Mouse (Mus musculus) forebrain, embryonic 11.5 days (tissue): ENCODE measurements around the gene Ccdc12. TPM values are rescaled to one million over a fixed set of nuclear protein-coding genes. Genes with fewer than 3 reads are reported as not detected.

ENCODE experiments used
- ATAC-seq: fragments of 200-750 bp; cut with Nextera tagmentation; replicated peaks from 2 replicates; pipeline ENCODE4 v1.8.0; 2017; ENCODE audit warnings: moderate TSS enrichment; ENCODE audit not compliant: low FRiP score
- DNase-seq: peaks from one replicate; pipeline ENCODE4 v3.0.0-alpha.2; 2017; ENCODE audit warnings: low spot score
- H3K27ac ChIP-seq: fragments of 300-500 bp; sonication (generic); 2 replicates; pipeline ENCODE4 v1.5.1; 2014; ENCODE audit warnings: low read depth, low read length
- H3K27me3 ChIP-seq: fragments of 300-500 bp; sonication (generic); 2 replicates; pipeline ENCODE4 v1.6.1; 2014; ENCODE audit warnings: mild to moderate bottlenecking, low read length, mixed read lengths; ENCODE audit not compliant: control insufficient read depth, insufficient read depth
- H3K36me3 ChIP-seq: fragments of 300-500 bp; sonication (generic); 2 replicates; pipeline ENCODE4 v1.6.1; 2014; ENCODE audit warnings: mild to moderate bottlenecking, low read length, moderate library complexity, mixed read lengths; ENCODE audit not compliant: control insufficient read depth, insufficient read depth
- H3K4me1 ChIP-seq: fragments of 300-500 bp; sonication (generic); replicated peaks from 2 replicates; pipeline ENCODE4 v1.6.1; 2014; ENCODE audit warnings: low read length, mixed read lengths; ENCODE audit not compliant: control insufficient read depth, insufficient read depth
- H3K4me2 ChIP-seq: fragments of 300-500 bp; sonication (generic); 2 replicates; pipeline ENCODE4 v1.6.1; 2014; ENCODE audit warnings: low read depth, mild to moderate bottlenecking, low read length, moderate library complexity, mixed read lengths; ENCODE audit not compliant: severe bottlenecking
- H3K4me3 ChIP-seq: fragments of 300-500 bp; sonication (generic); 2 replicates; pipeline ENCODE4 v1.5.1; 2014; ENCODE audit warnings: low read depth, low read length
- H3K9ac ChIP-seq: fragments of 300-500 bp; sonication (generic); 2 replicates; pipeline ENCODE4 v1.6.1; 2014; ENCODE audit warnings: low read length
- H3K9me3 ChIP-seq: fragments of 300-500 bp; sonication (generic); 2 replicates; pipeline ENCODE4 v1.6.1; 2016; ENCODE audit warnings: low read length, mixed read lengths; ENCODE audit not compliant: control insufficient read depth
- WGBS: fragments of 180-500 bp; shearing (Covaris S2); extraction: QIAGEN DNeasy Blood & Tissue Kit; methylation state at CpG from one replicate; pipeline ENCODE4 v1.1.7; 2014; 5-methylcytosine and 5-hydroxymethylcytosine counted together
- polyA plus RNA-seq: library from polyadenylated mRNA; unstranded; fragments of >200 nt; fragmentation: Nextera tagmentation; extraction: Ambion mirVana; gene quantifications from 2 replicates; pipeline ENCODE4 v1.2.1, GENCODE M21; 2014

Ccdc12 gene
- polyA plus RNA-seq, 1 experiment from 2014 or later, result 149 TPM

DNA sequence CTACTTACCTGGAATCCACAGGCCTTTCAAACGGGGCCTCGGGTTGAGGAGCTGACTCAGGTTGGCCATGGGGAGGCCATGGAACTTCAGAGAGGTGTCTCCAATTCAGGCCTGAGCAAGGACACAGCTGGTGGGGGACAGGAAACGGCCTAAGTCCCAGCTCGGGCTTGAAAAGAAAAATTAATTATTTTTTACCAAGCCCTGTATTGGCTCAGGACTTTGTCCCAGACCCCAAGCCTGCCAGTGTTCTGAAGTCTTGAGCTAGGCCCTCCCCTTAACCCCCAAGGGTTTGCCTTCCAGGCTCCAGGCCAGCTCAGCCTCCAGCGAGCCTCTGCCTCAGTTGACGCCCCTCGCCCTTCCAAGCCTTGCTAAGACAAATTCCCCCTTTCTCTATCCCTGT, 90.7 kb downstream of the Ccdc12 start, which contains the start of gene Pth1r:
Gene Pth1r (minus strand): TSS at position 185 of the 400 bp plus-strand sequence.
- Histone ChIP-seq H3K27me3 (peaks cover 19% of the 10 kb centered on the region), H3K4me3 (no peak within 1 kb of the TSS), H3K36me3 (no peaks in the 10 kb centered on the region), H3K4me1 (peaks cover 1% of the 10 kb centered on the region; the same call in 1 of the 2 replicates), H3K4me2 (no peak within 1 kb of the TSS), H3K27ac (no peak within 1 kb of the TSS), H3K9ac (no peak within 1 kb of the TSS), H3K9me3 (no peaks in the 10 kb centered on the region)
- 59% methylated on average over 7 of the region's 7 CpGs for WGBS
- no peak for ATAC-seq
- no peak for DNase-seq

GRCm38 (mm10) chr9:110748451-110748850, 92.1 kb downstream of the Ccdc12 start:
- no peaks in the 10 kb centered on the region; the same call in 1 of the 2 replicates for H3K4me1 ChIP-seq
- peaks cover 16% of the 10 kb centered on the region for H3K27me3 ChIP-seq
- H3K36me3 ChIP-seq, result no peaks in the 10 kb centered on the region
- no peak overlapping the region for H3K4me2 ChIP-seq
- no peaks in the 10 kb centered on the region for H3K9me3 ChIP-seq
- no peak overlapping the region for H3K4me3 ChIP-seq
- 73% methylated on average over 2 of the region's 2 CpGs for WGBS
- H3K9ac ChIP-seq, result no peak overlapping the region
- no peak for ATAC-seq
- no peak overlapping the region for H3K27ac ChIP-seq
- DNase-seq, result no peak

- ATAC-seq (no peak), DNase-seq (no peak)
- H3K27ac ChIP-seq, result no peak overlapping the region
Observed at GRCm38 (mm10) chr9:110750404-110751187, 94.3 kb downstream of the Ccdc12 start.

DNA sequence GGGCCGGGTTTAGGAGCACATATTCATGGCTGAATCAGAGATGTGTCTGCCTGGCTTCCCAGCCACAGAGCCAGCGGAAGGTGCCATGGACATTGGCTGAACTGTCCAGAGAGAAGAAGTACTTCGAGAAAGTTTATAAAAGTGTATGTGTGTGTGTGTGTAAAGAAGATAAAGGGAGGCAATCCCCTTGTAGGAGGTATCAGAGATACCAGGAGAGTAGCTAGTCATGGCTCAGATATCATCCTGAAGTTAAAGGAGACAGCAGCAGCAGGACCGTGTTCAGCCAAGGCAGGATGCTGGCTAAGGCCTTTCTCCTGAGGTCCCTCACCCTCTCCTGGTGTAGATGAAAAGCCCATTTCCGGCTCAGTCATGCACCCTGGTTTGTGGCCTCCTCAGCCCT, 95.1 kb downstream of the Ccdc12 start:
- DNase-seq (no peak), ATAC-seq (no peak)
- Histone ChIP-seq H3K4me2 (no peak overlapping the region), H3K9ac (no peak overlapping the region), H3K4me3 (no peak overlapping the region), H3K4me1 (no peaks in the 10 kb centered on the region), H3K27ac (no peak overlapping the region), H3K9me3 (no peaks in the 10 kb centered on the region), H3K36me3 (no peaks in the 10 kb centered on the region), H3K27me3 (0 out of 2 replicates have a peak, but pooled peaks cover 2% of the 10 kb centered on the region)
- 78% methylated on average over 5 of the region's 5 CpGs for WGBS

More at GRCm38 (mm10) chr9:110750404-110751187, 94.3 kb downstream of the Ccdc12 start:
- whole genome bisulfite sequencing, result 47% methylated on average over 14 of the region's 14 CpGs
- Histone ChIP-seq H3K4me1 (no peaks in the 10 kb centered on the region), H3K9me3 (no peaks in the 10 kb centered on the region), H3K4me3 (no peak overlapping the region), H3K36me3 (no peaks in the 10 kb centered on the region), H3K4me2 (no peak overlapping the region), H3K27me3 (peaks cover 2% of the 10 kb centered on the region; the same call in 1 of the 2 replicates), H3K9ac (no peak overlapping the region)

DNA sequence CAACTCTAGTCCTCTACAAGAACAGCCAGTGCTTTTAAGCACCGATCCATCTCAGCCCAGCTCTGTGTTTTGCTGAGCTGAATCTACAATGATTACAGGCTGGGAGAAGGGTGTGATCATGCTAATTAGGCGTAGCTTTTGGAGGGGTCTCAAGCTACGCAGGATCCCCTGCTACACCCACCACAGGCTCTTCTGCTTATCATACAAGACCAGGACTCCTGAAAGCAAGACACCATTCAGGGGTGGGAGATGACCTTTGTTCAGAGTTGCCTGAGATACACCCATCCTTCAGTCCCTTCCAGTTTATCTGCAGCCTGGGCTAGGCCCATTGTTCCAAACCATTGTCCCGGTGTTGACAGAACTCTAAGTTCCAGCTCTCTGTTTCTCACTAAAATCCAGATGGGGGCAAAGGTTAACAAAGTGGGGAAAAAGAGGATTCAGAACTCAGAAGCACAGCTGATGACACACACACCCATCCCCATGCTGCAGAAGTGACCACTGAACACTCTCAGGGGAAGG, 96.7 kb downstream of the Ccdc12 start:
- DNase-seq (no peak), ATAC-seq (no peak)
- Histone ChIP-seq H3K27ac (no peak overlapping the region), H3K9ac (no peak overlapping the region), H3K9me3 (no peaks in the 10 kb centered on the region), H3K27me3 (no peaks in the 10 kb centered on the region), H3K4me1 (no peaks in the 10 kb centered on the region), H3K4me2 (no peak overlapping the region), H3K36me3 (no peaks in the 10 kb centered on the region), H3K4me3 (no peak overlapping the region)
- 74% methylated on average over 4 of the region's 4 CpGs for WGBS

DNA sequence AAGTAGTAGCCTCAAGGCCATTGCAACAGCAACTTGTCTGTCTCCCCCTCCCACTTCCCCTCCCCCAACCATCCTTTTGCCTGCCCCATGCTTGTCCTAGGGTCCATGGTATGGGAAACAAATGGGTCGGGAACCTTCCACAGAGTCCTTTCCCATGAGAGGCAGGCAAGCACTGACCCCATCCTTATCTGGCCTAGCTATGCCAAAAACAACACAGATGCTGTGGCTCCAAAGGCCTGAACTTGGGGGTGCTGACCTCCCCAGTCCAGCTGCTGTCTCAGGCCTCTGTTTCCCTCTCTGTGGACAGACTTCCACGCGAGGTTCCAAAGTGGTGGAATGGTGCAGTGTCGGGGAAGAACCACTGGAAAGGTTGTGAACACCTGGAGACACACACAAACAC, 97.5 kb downstream of the Ccdc12 start:
- Histone ChIP-seq H3K36me3 (no peaks in the 10 kb centered on the region), H3K27ac (no peak overlapping the region), H3K9me3 (no peaks in the 10 kb centered on the region), H3K9ac (no peak overlapping the region), H3K27me3 (no peaks in the 10 kb centered on the region), H3K4me3 (no peak overlapping the region), H3K4me2 (no peak overlapping the region), H3K4me1 (no peaks in the 10 kb centered on the region)
- WGBS, result 85% methylated on average over 4 of the region's 4 CpGs
- ATAC-seq (no peak), DNase-seq (no peak)

GRCm38 (mm10) chr9:110757816-110758215, 101.5 kb downstream of the Ccdc12 start:
- no peak overlapping the region for H3K4me3 ChIP-seq
- no peaks in the 10 kb centered on the region for H3K4me1 ChIP-seq
- H3K27me3 ChIP-seq, result no peaks in the 10 kb centered on the region
- DNase-seq (no peak), ATAC-seq (no peak)
- WGBS, result 86% methylated on average over 5 of the region's 5 CpGs
- no peaks in the 10 kb centered on the region for H3K36me3 ChIP-seq
- H3K27ac ChIP-seq, result no peak overlapping the region
- H3K9me3 ChIP-seq, result no peaks in the 10 kb centered on the region
- H3K9ac ChIP-seq, result no peak overlapping the region
- no peak overlapping the region for H3K4me2 ChIP-seq

GRCm38 (mm10) chr9:110758605-110759004, 102.3 kb downstream of the Ccdc12 start:
- 72% methylated on average over 8 of the region's 8 CpGs for WGBS
- no peak overlapping the region for H3K27ac ChIP-seq
- H3K4me1 ChIP-seq, result no peaks in the 10 kb centered on the region
- no peak overlapping the region for H3K4me3 ChIP-seq
- no peak for DNase-seq
- H3K9ac ChIP-seq, result no peak overlapping the region
- H3K9me3 ChIP-seq, result no peaks in the 10 kb centered on the region
- no peaks in the 10 kb centered on the region for H3K27me3 ChIP-seq
- H3K4me2 ChIP-seq, result no peak overlapping the region
- ATAC-seq, result no peak
- H3K36me3 ChIP-seq, result no peaks in the 10 kb centered on the region

DNA sequence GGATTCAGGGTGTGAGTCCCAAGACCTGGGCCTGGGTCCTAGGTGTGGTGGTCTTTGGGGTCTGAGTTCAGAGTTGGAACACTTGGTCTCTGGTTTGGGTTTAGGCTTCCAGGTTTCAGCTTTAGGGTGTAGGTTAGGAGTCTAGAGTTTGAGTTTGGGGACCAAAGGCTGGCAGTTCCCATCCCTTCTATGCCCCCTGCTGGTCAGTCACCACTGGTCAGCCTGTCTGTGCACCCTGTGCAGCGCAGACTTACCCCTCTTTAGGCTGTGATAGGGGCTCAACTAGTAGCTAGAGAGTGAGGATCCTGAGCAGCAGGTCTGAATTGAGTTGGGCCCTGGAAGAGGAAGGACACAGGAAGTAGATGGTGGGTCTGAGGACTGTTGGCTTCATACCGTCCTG, 103.0 kb downstream of the Ccdc12 start:
- Histone ChIP-seq H3K9ac (no peak overlapping the region), H3K4me2 (no peak overlapping the region), H3K9me3 (no peaks in the 10 kb centered on the region), H3K4me3 (no peak overlapping the region), H3K36me3 (no peaks in the 10 kb centered on the region), H3K27me3 (no peaks in the 10 kb centered on the region), H3K27ac (no peak overlapping the region), H3K4me1 (no peaks in the 10 kb centered on the region)
- ATAC-seq (no peak), DNase-seq (no peak)
- 66% methylated on average over 2 of the region's 2 CpGs for WGBS
